Mouse (Mus musculus): ENCODE data around the gene Syn3. TPM values are rescaled to one million over a fixed set of nuclear protein-coding genes. Genes with fewer than 3 reads are reported as not detected.

The Syn3 gene
- polyA plus RNA-seq, 1 experiment = 0.18 TPM

- WGBS = 83% methylated on average over 3 of the region's 3 CpGs
- no peak for DNase-seq (ENCODE audit: low read depth in 1 of 2, low spot score in 2 of 2)
- no peak overlapping the region for H3K27ac ChIP-seq (ENCODE audit: insufficient read depth, low read length)
These were observed 157.6 kb downstream of the Syn3 start for GRCm38 (mm10) chr10:86340991-86341527.

DNA sequence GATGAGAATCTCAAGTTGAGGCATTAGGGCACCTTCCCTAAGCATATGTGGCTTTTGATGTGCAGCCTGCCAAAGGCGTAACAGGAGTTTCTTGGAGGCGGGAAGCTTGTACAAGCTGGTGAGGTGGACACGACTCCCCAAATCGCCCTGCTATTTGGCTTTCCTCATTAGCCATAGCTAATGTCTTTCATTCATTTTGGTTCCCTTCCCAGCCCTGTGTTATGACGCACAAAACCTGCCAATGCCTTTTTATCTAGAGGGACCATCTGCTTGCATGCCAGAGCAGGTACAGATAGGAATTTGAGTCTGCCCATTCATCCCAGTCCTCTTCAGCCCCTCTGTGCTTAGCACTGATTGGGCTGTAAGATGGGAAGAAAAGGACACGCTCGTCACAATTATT, 158.3 kb downstream of the Syn3 start:
- DNase-seq (ENCODE audit: low read depth in 1 of 2, low spot score in 2 of 2) = no peak
- WGBS = 83% methylated on average over 7 of the region's 7 CpGs
- no peaks in the 10 kb centered on the region for H3K4me1 ChIP-seq (ENCODE audit: control insufficient read depth, insufficient read depth, insufficient read length)
- no peak overlapping the region for H3K27ac ChIP-seq (ENCODE audit: insufficient read depth, low read length)
- TF ChIP-seq CTCF (IDR thresholded peaks at IDR 0.05; ENCODE audit: extremely low read depth, insufficient read depth, insufficient read length, insufficient replicate concordance) (no peak), POLR2A (IDR thresholded peaks at IDR 0.05; ENCODE audit: low read depth, low read length) (no peak)
- no peaks in the 10 kb centered on the region for H3K36me3 ChIP-seq (ENCODE audit: control insufficient read depth, insufficient read depth, low read length)
- no peak overlapping the region for H3K4me3 ChIP-seq (ENCODE audit: extremely low read depth, insufficient read depth, insufficient read length)
- no peaks in the 10 kb centered on the region for H3K27me3 ChIP-seq (ENCODE audit: control insufficient read depth, insufficient read depth, low read length)

More at GRCm38 (mm10) chr10:86340991-86341527, 157.6 kb downstream of the Syn3 start:
- Histone ChIP-seq H3K4me1 (ENCODE audit: control insufficient read depth, insufficient read depth, insufficient read length) (no peaks in the 10 kb centered on the region), H3K36me3 (ENCODE audit: control insufficient read depth, insufficient read depth, low read length) (no peaks in the 10 kb centered on the region), H3K4me3 (ENCODE audit: extremely low read depth, insufficient read depth, insufficient read length) (no peak overlapping the region), H3K27me3 (ENCODE audit: control insufficient read depth, insufficient read depth, low read length) (no peaks in the 10 kb centered on the region)
- TF ChIP-seq POLR2A (IDR thresholded peaks at IDR 0.05; ENCODE audit: low read depth, low read length) (no peak), CTCF (IDR thresholded peaks at IDR 0.05; ENCODE audit: extremely low read depth, insufficient read depth, insufficient read length, insufficient replicate concordance) (no peak)

DNA sequence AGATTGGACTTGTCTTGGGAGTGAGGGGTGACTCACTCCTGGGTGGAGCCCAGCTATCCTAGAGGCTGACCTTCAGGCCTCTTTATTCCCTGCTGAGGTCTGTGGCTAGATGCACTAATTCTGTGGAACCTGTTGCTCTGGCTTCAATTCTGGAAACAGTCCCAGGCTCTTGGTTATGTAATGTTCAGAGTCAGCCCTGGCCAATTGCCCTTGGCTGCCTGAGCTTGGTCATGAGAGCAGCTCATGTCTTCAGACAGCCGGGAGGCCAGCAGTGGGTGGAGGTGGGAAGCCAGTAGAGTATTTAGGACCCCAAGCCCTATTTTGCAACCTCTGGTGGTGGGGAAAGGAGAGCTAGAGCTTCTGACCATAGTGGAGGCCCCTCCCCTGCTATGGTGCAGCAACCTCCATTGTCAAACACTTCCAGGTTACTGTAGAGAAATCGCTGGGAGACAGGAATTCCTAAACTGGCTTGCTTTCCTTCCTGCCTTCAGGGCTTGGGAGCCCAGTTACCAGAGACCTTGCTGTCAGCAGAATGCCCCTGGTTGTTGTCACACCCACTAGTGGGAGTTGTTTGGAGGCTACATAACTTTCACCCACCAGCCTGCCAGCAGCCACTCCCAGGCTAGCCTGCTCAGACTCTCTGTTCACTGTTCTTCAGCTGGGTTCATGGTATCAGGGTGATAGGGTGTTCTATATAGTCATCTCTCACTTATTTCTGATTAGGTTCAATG, 158.9 kb downstream of the Syn3 start:
- Histone ChIP-seq H3K27ac (ENCODE audit: insufficient read depth, low read length) (peak overlapping the region; percentile 21; the same call in 1 of the 2 replicates), H3K4me1 (ENCODE audit: control insufficient read depth, insufficient read depth, insufficient read length) (no peaks in the 10 kb centered on the region), H3K27me3 (ENCODE audit: control insufficient read depth, insufficient read depth, low read length) (no peaks in the 10 kb centered on the region), H3K36me3 (ENCODE audit: control insufficient read depth, insufficient read depth, low read length) (no peaks in the 10 kb centered on the region), H3K4me3 (ENCODE audit: extremely low read depth, insufficient read depth, insufficient read length) (no peak overlapping the region)
- DNase-seq (ENCODE audit: low read depth in 1 of 2, low spot score in 2 of 2) = no peak
- WGBS = 80% methylated on average over 2 of the region's 2 CpGs
- no peak for TF ChIP-seq POLR2A (IDR thresholded peaks at IDR 0.05; ENCODE audit: low read depth, low read length)
- no peak for TF ChIP-seq CTCF (IDR thresholded peaks at IDR 0.05; ENCODE audit: extremely low read depth, insufficient read depth, insufficient read length, insufficient replicate concordance)

DNA sequence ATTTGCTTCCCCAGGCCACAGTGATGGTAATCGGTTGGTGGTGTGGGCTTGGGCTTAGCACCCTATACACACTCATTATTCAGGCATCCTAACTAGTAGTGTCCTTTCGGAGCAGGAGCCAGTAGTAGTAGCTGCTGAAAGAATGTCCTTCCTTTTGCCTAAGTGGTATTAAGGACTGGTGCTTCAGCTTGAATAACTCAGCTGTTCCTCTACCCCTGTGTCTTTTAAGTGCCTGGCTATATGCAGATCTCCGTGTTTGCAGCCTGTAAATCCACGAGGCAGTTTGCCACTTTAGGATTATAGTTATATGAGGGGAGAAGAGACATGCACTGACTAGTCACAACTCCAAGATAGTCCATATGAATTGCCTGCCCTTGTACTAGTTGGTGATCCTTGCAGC, 159.6 kb downstream of the Syn3 start:
- WGBS = 83% methylated on average over 4 of the region's 4 CpGs
- Histone ChIP-seq H3K4me3 (ENCODE audit: extremely low read depth, insufficient read depth, insufficient read length) (no peak overlapping the region), H3K27ac (ENCODE audit: insufficient read depth, low read length) (no peak overlapping the region), H3K36me3 (ENCODE audit: control insufficient read depth, insufficient read depth, low read length) (no peaks in the 10 kb centered on the region), H3K27me3 (ENCODE audit: control insufficient read depth, insufficient read depth, low read length) (no peaks in the 10 kb centered on the region), H3K4me1 (ENCODE audit: control insufficient read depth, insufficient read depth, insufficient read length) (no peaks in the 10 kb centered on the region)
- DNase-seq (ENCODE audit: low read depth in 1 of 2, low spot score in 2 of 2) = no peak
- TF ChIP-seq POLR2A (IDR thresholded peaks at IDR 0.05; ENCODE audit: low read depth, low read length) (no peak), CTCF (IDR thresholded peaks at IDR 0.05; ENCODE audit: extremely low read depth, insufficient read depth, insufficient read length, insufficient replicate concordance) (no peak)

GRCm38 (mm10) chr10:86338121-86338715, 160.5 kb downstream of the Syn3 start:
- no peaks in the 10 kb centered on the region for H3K36me3 ChIP-seq (ENCODE audit: control insufficient read depth, insufficient read depth, low read length)
- H3K4me1 ChIP-seq (ENCODE audit: control insufficient read depth, insufficient read depth, insufficient read length) = no peaks in the 10 kb centered on the region
- no peak for DNase-seq (ENCODE audit: low read depth in 1 of 2, low spot score in 2 of 2)
- no peak overlapping the region for H3K27ac ChIP-seq (ENCODE audit: insufficient read depth, low read length)
- H3K27me3 ChIP-seq (ENCODE audit: control insufficient read depth, insufficient read depth, low read length) = no peaks in the 10 kb centered on the region
- WGBS = 76% methylated on average over 4 of the region's 4 CpGs
- no peak overlapping the region for H3K4me3 ChIP-seq (ENCODE audit: extremely low read depth, insufficient read depth, insufficient read length)
- no peak for TF ChIP-seq CTCF (IDR thresholded peaks at IDR 0.05; ENCODE audit: extremely low read depth, insufficient read depth, insufficient read length, insufficient replicate concordance)
- TF ChIP-seq POLR2A (IDR thresholded peaks at IDR 0.05; ENCODE audit: low read depth, low read length) = no peak

DNA sequence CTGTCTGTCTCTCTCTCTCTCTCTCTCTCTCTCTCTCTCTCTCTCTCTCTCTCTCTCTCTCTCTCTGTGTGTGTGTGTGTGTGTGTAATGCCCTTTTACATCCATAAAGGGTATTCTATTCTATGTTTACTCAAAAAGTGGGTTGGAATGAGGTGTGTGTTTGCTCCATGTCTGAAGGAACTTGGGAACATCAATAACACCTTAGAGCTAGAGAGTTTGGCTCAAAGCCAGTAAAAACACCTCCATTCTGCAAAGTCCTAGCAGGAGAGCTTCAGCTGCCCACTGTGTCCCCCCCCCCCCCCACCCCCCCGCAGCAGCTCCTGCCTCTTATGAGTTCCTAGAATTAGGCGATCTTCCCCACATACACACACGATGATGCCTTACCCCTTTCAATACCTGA, 161.5 kb downstream of the Syn3 start:
- no peak for DNase-seq (ENCODE audit: low read depth in 1 of 2, low spot score in 2 of 2)
- 82% methylated on average over 3 of the region's 3 CpGs for WGBS
- no peak overlapping the region for H3K27ac ChIP-seq (ENCODE audit: insufficient read depth, low read length)
- H3K36me3 ChIP-seq (ENCODE audit: control insufficient read depth, insufficient read depth, low read length) = no peaks in the 10 kb centered on the region
- H3K4me3 ChIP-seq (ENCODE audit: extremely low read depth, insufficient read depth, insufficient read length) = no peak overlapping the region
- TF ChIP-seq CTCF (IDR thresholded peaks at IDR 0.05; ENCODE audit: extremely low read depth, insufficient read depth, insufficient read length, insufficient replicate concordance) (no peak), POLR2A (IDR thresholded peaks at IDR 0.05; ENCODE audit: low read depth, low read length) (no peak)
- H3K4me1 ChIP-seq (ENCODE audit: control insufficient read depth, insufficient read depth, insufficient read length) = no peaks in the 10 kb centered on the region
- H3K27me3 ChIP-seq (ENCODE audit: control insufficient read depth, insufficient read depth, low read length) = no peaks in the 10 kb centered on the region

GRCm38 (mm10) chr10:86336506-86336905, 162.2 kb downstream of the Syn3 start:
- Histone ChIP-seq H3K27ac (ENCODE audit: insufficient read depth, low read length) (no peak overlapping the region), H3K27me3 (ENCODE audit: control insufficient read depth, insufficient read depth, low read length) (no peaks in the 10 kb centered on the region), H3K4me3 (ENCODE audit: extremely low read depth, insufficient read depth, insufficient read length) (no peak overlapping the region), H3K36me3 (ENCODE audit: control insufficient read depth, insufficient read depth, low read length) (no peaks in the 10 kb centered on the region), H3K4me1 (ENCODE audit: control insufficient read depth, insufficient read depth, insufficient read length) (no peaks in the 10 kb centered on the region)
- DNase-seq (ENCODE audit: low read depth in 1 of 2, low spot score in 2 of 2) = no peak
- TF ChIP-seq POLR2A (IDR thresholded peaks at IDR 0.05; ENCODE audit: low read depth, low read length) (no peak), CTCF (IDR thresholded peaks at IDR 0.05; ENCODE audit: extremely low read depth, insufficient read depth, insufficient read length, insufficient replicate concordance) (no peak)
- WGBS = 32% methylated on average over 1 of the region's 1 CpGs
